Mouse (Mus musculus): ENCODE measurements around the gene Med7.

Med7 gene

DNA sequence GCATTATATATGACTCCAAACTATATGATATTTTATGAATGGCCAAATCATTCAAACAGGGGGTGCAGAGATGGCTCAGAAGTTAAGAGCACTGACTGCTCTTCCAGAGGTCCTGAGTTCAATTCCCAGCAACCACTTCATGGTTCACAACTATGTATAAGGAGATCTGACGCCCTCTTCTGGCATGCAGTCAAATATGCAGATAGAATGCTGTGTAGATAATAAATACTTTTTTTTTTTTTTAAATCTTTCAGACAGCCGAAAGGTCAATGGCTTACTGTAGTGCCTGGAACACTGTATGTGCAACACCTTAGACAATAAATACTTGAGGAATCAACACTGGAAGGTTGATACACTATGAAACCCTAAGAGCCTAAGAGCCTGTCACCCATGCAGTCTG is 6.6 kb upstream of the Med7 start:
- no peak for DNase-seq (ENCODE audit: low spot score in 2 of 2)

DNA sequence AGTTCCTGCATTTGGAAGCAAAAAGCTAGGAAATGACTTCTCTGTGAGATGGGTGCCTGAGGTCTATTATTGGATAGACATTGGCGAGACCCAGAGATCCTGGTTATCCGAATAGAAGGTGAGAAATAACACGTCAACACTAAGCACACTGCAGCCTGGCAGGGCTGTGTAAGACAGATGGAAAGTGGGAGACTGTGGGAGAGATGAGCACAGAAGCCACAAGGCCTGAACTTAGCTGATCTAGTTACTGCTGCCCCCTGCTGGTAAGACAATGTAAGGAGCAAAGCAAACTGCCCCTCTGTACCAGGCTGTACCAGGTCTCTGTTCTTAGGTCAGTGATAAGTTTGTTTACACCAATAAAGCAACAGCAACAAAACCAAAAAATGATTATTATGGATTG is 5.6 kb upstream of the Med7 start:
- DNase-seq (ENCODE audit: low spot score in 2 of 2), result peak; percentile 55 to 77

GRCm38 (mm10) chr11:46435363-46435762 is 1.4 kb upstream of the Med7 start:
- DNase-seq (ENCODE audit: low spot score in 2 of 2), result no peak

DNA sequence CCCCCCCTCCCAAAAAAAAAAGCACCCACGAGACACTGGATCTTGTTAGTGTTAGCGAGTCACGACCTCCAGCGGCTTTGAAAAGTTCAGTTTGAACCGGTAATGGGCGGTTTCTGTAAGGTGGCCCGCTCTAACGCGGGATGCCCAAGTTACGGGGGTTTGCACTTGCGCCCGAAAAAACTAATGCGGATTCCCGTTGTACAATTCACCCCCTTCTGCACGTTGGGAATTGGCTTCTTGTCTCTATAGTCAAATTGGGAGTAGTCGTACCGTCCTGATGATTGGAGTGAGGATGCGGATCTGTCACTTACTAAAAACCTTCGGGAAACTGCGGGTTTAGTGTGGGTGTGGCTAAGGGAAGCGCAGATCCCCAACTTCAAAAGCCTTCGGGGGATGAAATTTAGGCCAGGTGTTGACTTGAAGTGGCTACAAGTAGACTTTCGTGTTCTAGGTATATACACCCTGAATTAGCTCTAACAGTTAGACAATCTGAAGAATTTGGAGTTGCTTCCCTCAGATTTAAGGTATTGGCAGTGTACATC is 805 bp downstream of the Med7 start:
- peak in 1 of 2 experiments; percentile 28 for DNase-seq (ENCODE audit: low spot score in 2 of 2)

GRCm38 (mm10) chr11:46439005-46439543 is 2.3 kb downstream of the Med7 start:
- no peak for DNase-seq (ENCODE audit: low spot score in 2 of 2)

GRCm38 (mm10) chr11:46441774-46442173 is 5.0 kb downstream of the Med7 start:
- no peak for DNase-seq (ENCODE audit: low spot score in 2 of 2)

DNA sequence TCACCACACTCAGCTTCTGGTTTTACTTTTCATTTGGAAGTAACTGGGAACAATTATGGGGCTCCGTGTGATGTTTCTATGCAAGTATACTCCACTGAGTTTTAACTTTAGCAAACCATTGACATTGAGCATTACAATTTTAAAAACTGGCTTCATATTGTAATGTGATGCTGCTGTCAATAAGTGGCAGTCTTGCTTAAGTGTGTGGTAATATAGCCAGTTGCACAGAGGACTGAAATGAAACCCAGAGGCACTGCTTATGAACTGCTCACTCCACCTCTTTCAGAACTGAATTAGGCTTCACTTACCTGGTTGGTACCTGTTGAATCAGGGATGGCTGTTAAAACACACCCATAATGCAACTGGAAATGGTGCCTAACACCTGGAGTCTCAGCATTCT is 6.4 kb downstream of the Med7 start:
- no peak for DNase-seq (ENCODE audit: low spot score in 2 of 2)

- no peak for DNase-seq (ENCODE audit: low spot score in 2 of 2)
Observed at GRCm38 (mm10) chr11:46443979-46444378, 7.3 kb downstream of the Med7 start.

DNA sequence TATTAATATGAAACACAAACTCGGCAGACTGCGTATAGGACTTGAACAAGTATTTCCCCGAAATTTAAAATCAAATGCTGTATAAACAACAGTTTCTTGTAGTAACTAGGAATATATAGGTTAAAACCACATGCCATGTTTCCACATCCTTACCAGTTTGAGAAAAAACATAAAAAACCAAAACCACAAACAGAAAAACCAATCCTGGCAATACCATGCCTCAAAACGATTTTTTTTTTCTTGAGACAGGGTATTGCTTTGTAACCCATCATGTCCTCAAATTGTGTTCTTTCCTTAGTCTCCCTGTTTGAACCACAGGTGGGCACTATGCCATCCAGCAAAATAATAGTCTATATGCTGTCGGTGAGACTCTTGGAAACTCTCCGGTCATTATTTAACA is 9.4 kb downstream of the Med7 start:
- no peak for DNase-seq (ENCODE audit: low spot score in 2 of 2)

GRCm38 (mm10) chr11:46447644-46448484 is 11.1 kb downstream of the Med7 start:
- no peak for DNase-seq (ENCODE audit: low spot score in 2 of 2)

- no peak for DNase-seq (ENCODE audit: low spot score in 2 of 2)
Observed at GRCm38 (mm10) chr11:46449461-46450080, 12.8 kb downstream of the Med7 start.

GRCm38 (mm10) chr11:46454453-46455045 is 17.8 kb downstream of the Med7 start, which contains the start of gene Havcr2:
TSS of gene Havcr2 (plus strand) at chr11:46454935.
- no peak for DNase-seq (ENCODE audit: low spot score in 2 of 2)

- DNase-seq (ENCODE audit: low spot score in 2 of 2), result no peak
Observed at GRCm38 (mm10) chr11:46459960-46460359, 23.2 kb downstream of the Med7 start.

DNA sequence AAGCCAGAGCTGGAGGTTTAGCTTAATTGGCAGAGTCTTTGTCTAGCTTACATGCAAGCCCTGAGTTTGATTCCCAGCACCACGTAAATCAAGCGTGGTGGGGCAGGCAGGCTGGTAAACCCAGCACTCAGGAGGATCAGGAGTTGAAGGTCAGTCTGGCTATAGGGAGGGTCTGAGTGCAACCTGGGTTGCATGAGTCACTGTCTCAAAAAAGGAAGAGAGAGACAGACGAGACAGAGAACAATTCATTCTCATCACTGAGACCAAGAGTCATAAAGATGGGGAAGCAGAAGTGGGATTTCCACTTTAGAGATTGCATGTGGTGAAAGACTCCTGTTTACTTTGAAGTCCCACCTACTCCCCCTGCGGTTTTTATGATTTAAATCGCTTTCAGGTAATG is 24.6 kb downstream of the Med7 start:
- no peak for DNase-seq (ENCODE audit: low spot score in 2 of 2)

DNA sequence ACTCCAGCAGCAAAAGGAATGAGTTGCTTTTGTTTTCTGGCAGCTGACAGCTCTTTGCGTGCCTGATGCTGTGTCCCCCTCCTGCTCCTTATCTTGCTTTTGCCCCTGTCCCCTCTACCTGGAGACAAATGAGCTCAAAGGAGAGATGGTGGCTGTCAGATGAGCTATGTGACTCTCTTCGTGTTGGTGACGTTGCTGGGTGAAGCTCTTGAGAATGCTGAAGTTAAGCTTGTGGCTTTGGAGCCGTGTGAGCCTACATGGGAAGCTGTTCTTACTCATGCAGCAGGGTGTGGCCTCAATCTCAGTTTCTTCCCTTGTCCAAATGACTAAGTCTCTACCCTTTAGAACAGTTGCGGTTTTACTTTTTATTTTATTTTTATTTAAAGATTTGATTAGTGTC is 25.2 kb downstream of the Med7 start:
- no peak for DNase-seq (ENCODE audit: low spot score in 2 of 2)

- DNase-seq (ENCODE audit: low spot score in 2 of 2), result no peak
Observed at GRCm38 (mm10) chr11:46466878-46467277, 30.2 kb downstream of the Med7 start.

DNA sequence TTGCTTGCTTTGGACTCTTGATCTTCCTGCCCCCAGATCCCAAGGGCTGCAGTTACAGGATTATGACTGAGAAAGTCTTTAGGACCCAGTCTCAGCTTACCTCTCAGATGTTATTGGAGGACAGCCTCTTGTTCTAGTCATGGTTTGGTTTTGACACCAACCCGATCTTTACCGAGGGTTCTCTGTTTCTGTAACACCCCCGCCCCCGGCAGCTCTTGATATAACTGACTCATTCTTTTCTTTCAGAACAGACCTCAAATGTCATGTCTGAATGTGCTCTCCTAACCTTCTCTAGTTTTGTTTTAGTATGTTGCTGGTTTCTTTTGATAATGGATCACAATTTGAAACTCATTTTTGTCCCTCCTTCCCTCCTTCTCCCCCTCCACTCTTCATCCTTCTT is 37.5 kb downstream of the Med7 start:
- DNase-seq (ENCODE audit: low spot score in 2 of 2), result no peak

DNA sequence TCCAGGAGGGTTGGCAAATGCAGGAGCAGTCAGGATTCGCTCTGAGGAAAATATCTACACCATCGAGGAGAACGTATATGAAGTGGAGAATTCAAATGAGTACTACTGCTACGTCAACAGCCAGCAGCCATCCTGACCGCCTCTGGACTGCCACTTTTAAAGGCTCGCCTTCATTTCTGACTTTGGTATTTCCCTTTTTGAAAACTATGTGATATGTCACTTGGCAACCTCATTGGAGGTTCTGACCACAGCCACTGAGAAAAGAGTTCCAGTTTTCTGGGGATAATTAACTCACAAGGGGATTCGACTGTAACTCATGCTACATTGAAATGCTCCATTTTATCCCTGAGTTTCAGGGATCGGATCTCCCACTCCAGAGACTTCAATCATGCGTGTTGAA is 42.6 kb downstream of the Med7 start:
- DNase-seq (ENCODE audit: low spot score in 2 of 2), result no peak

GRCm38 (mm10) chr11:46480517-46480916 is 43.8 kb downstream of the Med7 start:
- DNase-seq (ENCODE audit: low spot score in 2 of 2), result no peak

- no peak for DNase-seq (ENCODE audit: low spot score in 2 of 2)
Observed at GRCm38 (mm10) chr11:46488231-46488630, 51.5 kb downstream of the Med7 start.

DNA sequence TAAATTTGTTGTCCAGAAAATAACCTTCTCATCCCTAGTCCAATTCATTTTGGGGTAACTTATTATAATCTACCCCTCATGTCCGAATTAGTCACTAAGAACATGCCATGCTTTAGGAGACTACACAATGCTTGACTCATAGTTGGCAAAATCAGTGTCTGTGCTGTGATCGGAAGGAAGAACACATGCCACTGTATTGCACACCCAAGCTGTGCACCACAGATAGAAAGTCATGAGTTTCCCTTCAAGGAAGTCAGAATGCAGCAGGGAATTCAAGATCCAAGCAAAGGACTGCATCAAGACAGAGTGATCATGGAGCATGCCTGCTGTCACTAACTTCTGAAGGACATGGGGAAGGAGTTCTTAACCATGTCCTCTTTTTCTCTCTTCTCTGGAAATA is 51.9 kb downstream of the Med7 start:
- no peak for DNase-seq (ENCODE audit: low spot score in 2 of 2)

All from spleen, postnatal 14 days (tissue).